Mouse (Mus musculus) forebrain, embryonic 10.5 days (tissue): ENCODE results near the gene Pou3f3. TPM values are rescaled to one million over a fixed set of nuclear protein-coding genes. Genes with fewer than 3 reads are reported as not detected.

Experiments
- DNase-seq: peaks from one replicate; pipeline ENCODE4 v3.0.0-alpha.2; 2017; ENCODE audit warnings: low spot score; ENCODE audit errors: extremely low spot score
- H3K27ac ChIP-seq: fragments of 300-500 bp; sonication (generic); 2 replicates; pipeline ENCODE4 v1.5.1; 2016; ENCODE audit warnings: mild to moderate bottlenecking
- H3K27me3 ChIP-seq: fragments of 300-500 bp; sonication (generic); 2 replicates; pipeline ENCODE4 v1.6.1; 2016; ENCODE audit warnings: mild to moderate bottlenecking; ENCODE audit not compliant: poor library complexity, severe bottlenecking
- H3K36me3 ChIP-seq: fragments of 300-500 bp; sonication (generic); replicated peaks from 2 replicates; pipeline ENCODE4 v1.6.1; 2016; ENCODE audit warnings: mild to moderate bottlenecking, moderate library complexity
- H3K4me1 ChIP-seq: fragments of 300-500 bp; sonication (generic); 2 replicates; pipeline ENCODE4 v1.6.1; 2016
- H3K4me3 ChIP-seq: fragments of 300-500 bp; sonication (generic); 2 replicates; pipeline ENCODE4 v1.5.1; 2016; ENCODE audit warnings: mild to moderate bottlenecking, moderate library complexity
- H3K9me3 ChIP-seq: fragments of 300-500 bp; sonication (generic); 2 replicates; pipeline ENCODE4 v1.6.1; 2016; ENCODE audit warnings: mild to moderate bottlenecking, moderate library complexity
- WGBS: fragments of 180-500 bp; shearing (Covaris S2); methylation state at CpG from one replicate; pipeline ENCODE4 v1.1.7; 2016; 5-methylcytosine and 5-hydroxymethylcytosine counted together
- polyA plus RNA-seq: library from polyadenylated mRNA; unstranded; fragments of >200 nt; fragmentation: Nextera tagmentation; extraction: Ambion mirVana; gene quantifications from 2 replicates; pipeline ENCODE4 v1.2.1, GENCODE M21; 2016

The Pou3f3 gene
- polyA plus RNA-seq, 1 experiment from 2014 or later, result 14.4 TPM

- Histone ChIP-seq H3K27me3 (peaks cover 47% of the 10 kb centered on the region), H3K4me3 (no peak overlapping the region), H3K4me1 (peaks cover 9% of the 10 kb centered on the region), H3K36me3 (no peaks in the 10 kb centered on the region), H3K27ac (no peak overlapping the region), H3K9me3 (no peaks in the 10 kb centered on the region)
- 74% methylated on average over 5 of the region's 5 CpGs for WGBS
- DNase-seq, result no peak
Observed at GRCm38 (mm10) chr1:42721353-42721752, 25.8 kb downstream of the Pou3f3 start.

DNA sequence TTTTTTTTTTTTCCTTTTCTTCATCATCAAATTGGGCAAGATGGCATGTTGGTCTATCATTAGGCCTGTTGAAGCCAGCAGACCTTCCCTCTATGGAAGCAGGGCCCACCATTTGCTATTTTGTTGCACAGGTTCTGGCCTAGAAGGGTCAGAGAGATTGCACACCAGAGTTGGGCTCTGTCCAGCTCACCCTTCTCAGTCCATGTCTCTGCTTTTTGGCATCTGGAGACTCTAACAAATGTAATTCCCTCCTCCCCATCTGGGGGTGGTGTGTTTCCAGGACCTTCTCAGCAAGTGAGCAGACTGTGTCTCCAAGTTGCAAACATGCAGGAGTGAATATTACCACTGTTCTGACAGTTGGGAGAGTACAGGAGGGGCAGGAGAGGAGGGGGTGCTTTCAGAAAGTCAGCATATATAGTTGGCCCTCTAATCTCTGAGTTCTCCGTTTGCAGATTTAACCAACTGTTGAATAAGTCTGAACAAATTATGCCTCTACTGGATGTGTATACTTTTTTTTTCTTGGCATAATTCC lies 28.3 kb downstream of the Pou3f3 start:
- Histone ChIP-seq H3K9me3 (no peaks in the 10 kb centered on the region), H3K27me3 (peaks cover 22% of the 10 kb centered on the region), H3K4me3 (no peak overlapping the region), H3K27ac (no peak overlapping the region), H3K4me1 (peaks cover 12% of the 10 kb centered on the region), H3K36me3 (no peaks in the 10 kb centered on the region)
- WGBS, result 90% methylated on average over 1 of the region's 1 CpGs
- no peak for DNase-seq

DNA sequence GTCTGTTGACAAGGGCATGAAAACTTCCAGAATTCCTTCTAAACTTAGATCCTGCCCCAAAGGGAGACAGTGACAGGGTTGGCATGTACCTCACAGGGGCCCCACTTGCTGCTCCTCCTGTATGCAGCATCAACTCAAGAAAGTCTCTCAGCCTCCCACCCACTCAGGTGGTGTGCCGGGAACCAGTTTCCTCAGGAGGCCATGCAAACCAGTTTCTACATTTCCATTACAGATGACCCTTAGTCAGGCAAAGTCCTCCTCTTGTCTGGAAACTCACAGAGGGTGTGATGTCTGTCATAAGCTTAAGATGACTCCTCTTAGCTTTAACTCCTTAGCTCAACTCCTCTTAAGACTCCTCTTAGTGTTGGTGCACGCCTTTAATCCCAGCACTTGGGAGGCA lies 29.3 kb downstream of the Pou3f3 start:
- Histone ChIP-seq H3K27ac (no peak overlapping the region), H3K4me1 (peaks cover 10% of the 10 kb centered on the region; the same call in 1 of the 2 replicates), H3K27me3 (peaks cover 13% of the 10 kb centered on the region), H3K4me3 (no peak overlapping the region), H3K9me3 (no peaks in the 10 kb centered on the region), H3K36me3 (no peaks in the 10 kb centered on the region)
- no peak for DNase-seq
- 80% methylated on average over 2 of the region's 2 CpGs for WGBS

- H3K4me3 ChIP-seq, result no peak overlapping the region
- H3K27me3 ChIP-seq, result no peaks in the 10 kb centered on the region
- DNase-seq, result no peak
- H3K36me3 ChIP-seq, result no peaks in the 10 kb centered on the region
- no peak overlapping the region for H3K27ac ChIP-seq
- no peaks in the 10 kb centered on the region for H3K9me3 ChIP-seq
- 89% methylated on average over 5 of the region's 5 CpGs for WGBS
- H3K4me1 ChIP-seq, result peaks cover 10% of the 10 kb centered on the region; the same call in 1 of the 2 replicates
Observed at GRCm38 (mm10) chr1:42727161-42727560, 31.6 kb downstream of the Pou3f3 start.

DNA sequence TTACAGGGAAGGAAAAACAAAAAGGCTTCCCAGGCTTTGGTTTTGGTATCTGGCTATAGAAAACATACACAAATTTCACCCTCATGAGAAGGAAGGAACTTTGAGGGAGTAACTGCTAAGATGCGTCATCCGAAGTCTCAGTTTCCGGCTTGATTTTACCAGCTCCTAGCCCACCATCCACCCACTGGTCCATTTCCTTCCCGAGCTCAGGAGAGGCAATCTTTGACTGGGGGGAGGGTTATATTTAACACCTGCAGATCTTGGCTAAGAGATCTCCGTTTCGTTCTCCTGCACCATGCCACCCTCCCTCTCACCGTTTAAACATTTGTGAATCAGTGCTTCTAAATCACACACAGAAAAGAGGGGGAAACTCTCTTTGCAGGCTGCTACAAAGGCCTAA lies 32.1 kb downstream of the Pou3f3 start:
- Histone ChIP-seq H3K4me3 (no peak overlapping the region), H3K9me3 (no peaks in the 10 kb centered on the region), H3K4me1 (peaks cover 10% of the 10 kb centered on the region; the same call in 1 of the 2 replicates), H3K36me3 (no peaks in the 10 kb centered on the region), H3K27me3 (no peaks in the 10 kb centered on the region), H3K27ac (no peak overlapping the region)
- 83% methylated on average over 7 of the region's 7 CpGs for WGBS
- no peak for DNase-seq

- Histone ChIP-seq H3K27ac (no peak overlapping the region), H3K4me3 (no peak overlapping the region), H3K4me1 (0 out of 2 replicates have a peak, but pooled peaks cover 2% of the 10 kb centered on the region), H3K27me3 (no peaks in the 10 kb centered on the region), H3K36me3 (no peaks in the 10 kb centered on the region), H3K9me3 (no peaks in the 10 kb centered on the region)
- DNase-seq, result no peak
- 86% methylated on average over 16 of the region's 16 CpGs for WGBS
Observed at GRCm38 (mm10) chr1:42741383-42742241, 46.0 kb downstream of the Pou3f3 start.

DNA sequence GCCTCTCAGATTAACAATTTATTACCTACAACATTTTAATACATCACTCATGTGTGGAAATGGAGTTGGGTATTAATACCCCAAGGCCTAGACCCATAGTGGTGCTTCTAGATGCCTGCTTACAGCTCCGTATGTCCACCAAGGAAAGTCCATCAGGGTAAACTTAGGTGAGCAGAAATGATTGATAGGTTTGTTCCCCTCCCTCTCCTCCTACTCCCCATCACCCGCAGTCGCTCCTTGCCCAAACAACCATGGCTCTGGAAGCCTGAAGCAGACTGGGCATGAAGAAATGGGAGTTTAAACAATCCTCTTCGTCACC lies 46.6 kb downstream of the Pou3f3 start:
- no peak overlapping the region for H3K27ac ChIP-seq
- no peaks in the 10 kb centered on the region for H3K36me3 ChIP-seq
- H3K27me3 ChIP-seq, result no peaks in the 10 kb centered on the region
- H3K4me1 ChIP-seq, result 0 out of 2 replicates have a peak, but pooled peaks cover 2% of the 10 kb centered on the region
- no peaks in the 10 kb centered on the region for H3K9me3 ChIP-seq
- 83% methylated on average over 4 of the region's 4 CpGs for WGBS
- H3K4me3 ChIP-seq, result no peak overlapping the region
- no peak for DNase-seq

- no peaks in the 10 kb centered on the region for H3K27me3 ChIP-seq
Observed at GRCm38 (mm10) chr1:42745047-42745446, 49.5 kb downstream of the Pou3f3 start.

DNA sequence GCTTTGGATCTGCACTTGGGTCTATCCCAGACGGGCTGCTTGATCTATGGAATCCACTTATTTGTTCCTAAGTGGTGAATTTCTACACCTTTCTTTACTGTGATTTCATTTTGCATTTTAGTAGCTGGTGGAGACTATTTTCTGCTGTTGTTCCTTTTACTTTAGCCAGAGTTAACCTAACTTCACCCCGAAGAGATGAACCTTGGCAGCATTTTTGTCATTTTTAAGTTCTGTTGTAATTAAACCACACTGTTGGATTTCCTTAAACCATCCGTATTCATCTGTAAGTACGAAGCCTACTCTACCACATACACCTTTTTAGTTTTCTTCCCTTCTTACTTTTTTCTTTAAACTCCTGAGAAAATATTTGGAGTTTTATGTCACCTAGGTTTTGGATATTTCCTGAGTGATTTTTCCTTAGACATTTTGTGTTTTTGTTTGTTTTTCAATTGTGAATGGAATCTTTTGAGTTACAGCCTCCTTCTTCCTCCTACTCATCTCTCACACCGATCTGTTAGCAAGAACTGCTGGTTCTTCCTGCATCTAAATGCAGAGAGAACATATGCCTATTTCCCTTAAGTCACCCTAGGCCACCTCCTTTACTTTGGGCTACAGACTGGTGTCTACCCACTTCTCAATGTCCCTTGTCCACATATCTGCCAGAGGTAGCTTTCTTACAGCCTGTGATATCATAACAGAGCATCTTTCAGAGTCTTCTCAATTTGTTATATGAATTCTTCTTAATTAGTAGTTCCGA lies 54.1 kb downstream of the Pou3f3 start:
- WGBS, result 88% methylated on average over 6 of the region's 6 CpGs
- DNase-seq, result no peak

More at GRCm38 (mm10) chr1:42745047-42745446, 49.5 kb downstream of the Pou3f3 start:
- Histone ChIP-seq H3K27ac (no peak overlapping the region), H3K4me3 (no peak overlapping the region), H3K36me3 (no peaks in the 10 kb centered on the region), H3K4me1 (0 out of 2 replicates have a peak, but pooled peaks cover 2% of the 10 kb centered on the region), H3K9me3 (no peaks in the 10 kb centered on the region)
- DNase-seq, result no peak
- WGBS, result 83% methylated on average over 3 of the region's 3 CpGs

More for the DNA sequence above, 54.1 kb downstream of the Pou3f3 start:
- Histone ChIP-seq H3K27me3 (no peaks in the 10 kb centered on the region), H3K4me1 (no peaks in the 10 kb centered on the region), H3K4me3 (no peak overlapping the region), H3K36me3 (no peaks in the 10 kb centered on the region), H3K9me3 (no peaks in the 10 kb centered on the region), H3K27ac (no peak overlapping the region)

Other genes starting within 250 kb of the Pou3f3 start
- gene Mrps9, start 155.5 kb downstream of the Pou3f3 start, polyA plus RNA-seq, result 60.2 and 63.6 TPM in 2 replicates